Mouse (Mus musculus): ENCODE results near the gene Acadvl.

The Acadvl gene

DNA sequence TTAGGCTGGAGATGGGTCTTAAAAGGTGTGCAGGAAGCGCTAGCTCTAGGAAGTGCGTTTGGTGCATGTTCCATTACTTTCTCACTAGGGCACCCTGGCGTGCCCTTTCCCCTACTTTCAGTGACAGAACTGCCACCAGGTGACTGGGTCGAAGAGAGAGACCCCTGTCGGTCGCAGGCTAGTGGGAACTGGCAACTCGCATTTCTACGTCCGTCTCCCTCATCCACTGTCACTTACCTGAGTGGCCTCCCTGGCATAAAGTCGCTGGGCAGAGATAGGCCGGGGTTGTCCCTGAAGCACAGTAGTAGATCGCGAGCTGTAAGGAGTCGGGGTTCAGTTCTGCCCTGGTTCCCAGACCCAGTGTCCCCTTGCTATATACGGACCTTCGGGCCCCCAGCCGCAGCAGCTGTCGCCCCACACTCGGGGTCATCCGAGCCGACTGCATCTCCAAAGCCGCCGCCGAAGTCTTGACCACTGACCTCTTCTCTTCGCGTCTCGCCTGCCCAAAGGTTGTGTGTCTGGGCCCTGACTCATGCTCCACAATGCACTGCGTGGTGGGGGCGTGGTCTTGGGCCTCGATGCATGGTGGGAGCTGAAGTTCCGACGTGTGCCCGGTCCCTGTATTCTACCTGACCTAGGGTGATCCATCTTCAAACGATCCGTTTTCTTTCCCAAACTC is at the start of gene Acadvl:
TSS of gene Acadvl (minus strand) at position 532 of the 679 bp plus-strand sequence.
- DNase-seq (ENCODE audit: low read depth): peak; percentile 92

DNA sequence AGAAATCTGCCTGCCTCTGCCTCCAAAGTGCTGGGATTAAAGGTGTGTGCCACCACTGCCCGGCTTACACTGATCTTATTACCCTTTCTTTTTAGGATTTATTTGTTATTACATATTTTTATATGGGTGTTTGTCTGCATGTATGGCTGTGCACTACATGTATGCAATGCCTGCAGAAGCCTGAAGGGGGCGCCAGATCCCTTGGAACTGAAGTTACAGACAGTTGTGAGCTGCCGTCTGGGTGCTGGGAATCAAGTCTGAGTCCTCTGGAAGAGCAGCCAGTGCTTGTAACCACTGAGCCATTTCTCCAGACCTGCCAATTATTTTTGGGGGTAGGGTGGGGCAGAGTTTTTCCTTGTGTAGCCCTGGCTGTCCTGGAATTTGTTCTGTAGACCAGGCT is 47.8 kb upstream of the Acadvl start:
- no peak for DNase-seq (ENCODE audit: low read depth)

DNA sequence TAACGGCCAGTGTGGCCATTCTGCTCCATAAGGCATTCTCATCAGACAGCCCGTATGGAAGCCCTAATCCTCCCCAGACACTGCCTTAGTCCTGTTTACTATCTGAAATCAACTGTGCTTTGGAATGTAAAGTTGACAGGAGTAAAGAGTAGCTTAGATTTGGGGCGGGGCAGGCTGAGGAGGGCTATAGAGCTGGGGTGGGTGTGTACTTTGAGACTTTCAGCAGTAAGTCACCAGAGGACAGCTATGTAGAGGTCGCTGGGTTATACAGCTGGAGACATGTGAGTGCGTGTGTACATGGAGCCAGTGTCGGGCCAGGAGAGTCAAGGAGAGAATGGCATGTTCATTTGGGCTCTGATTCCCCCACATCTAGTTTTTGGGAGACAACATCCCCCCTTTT is 44.7 kb upstream of the Acadvl start:
- no peak for DNase-seq (ENCODE audit: low read depth)

DNA sequence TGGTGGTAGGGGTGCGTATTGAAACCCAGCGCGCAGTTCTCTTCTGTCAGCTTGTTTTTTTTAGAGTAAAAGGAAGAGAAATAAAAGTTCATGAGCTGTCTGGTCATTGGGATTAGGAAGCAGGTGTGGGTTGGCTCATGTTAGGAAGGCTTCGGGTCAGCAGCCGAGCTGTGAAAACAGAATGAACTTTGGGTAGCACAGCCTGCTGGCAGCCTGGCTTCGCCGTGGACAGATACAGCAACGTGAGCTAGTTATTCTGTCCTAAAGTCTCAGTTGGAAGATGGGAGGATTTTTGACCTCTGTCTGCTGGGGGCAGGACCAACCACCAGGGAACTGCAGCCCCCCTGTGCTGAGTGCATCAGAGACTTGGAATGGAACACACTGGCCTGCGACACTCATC is 42.6 kb upstream of the Acadvl start:
- DNase-seq (ENCODE audit: low read depth): no peak

DNA sequence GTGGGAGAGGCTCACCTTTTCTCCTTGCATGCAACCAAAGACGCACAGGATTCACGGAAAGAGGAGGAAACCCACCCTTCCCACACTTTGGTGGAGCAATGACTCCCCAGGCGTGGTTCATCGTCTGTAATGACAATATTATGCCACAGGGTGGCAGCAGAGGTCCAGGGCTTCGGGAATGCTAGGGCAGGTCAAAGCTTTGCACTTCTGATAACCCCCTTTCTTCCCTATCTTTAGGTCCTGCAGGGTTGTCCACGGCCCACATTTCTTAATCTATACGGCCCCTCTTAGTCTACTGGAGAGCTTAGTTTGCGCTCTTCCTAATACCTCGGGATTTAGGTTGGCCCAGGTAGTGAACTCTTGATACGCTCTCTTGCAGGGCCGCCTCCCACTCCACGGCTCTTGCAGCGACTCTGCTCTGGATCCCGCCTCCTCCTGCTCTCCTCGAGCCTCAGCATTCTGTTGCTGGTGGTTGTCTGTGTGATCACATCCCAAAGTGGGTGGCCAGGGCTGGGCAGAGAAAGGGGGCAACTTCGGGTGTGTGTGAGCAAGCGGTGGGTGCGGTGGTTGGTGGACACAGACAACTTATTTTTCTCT is 40.5 kb upstream of the Acadvl start:
- DNase-seq (ENCODE audit: low read depth): peak; percentile 87

DNA sequence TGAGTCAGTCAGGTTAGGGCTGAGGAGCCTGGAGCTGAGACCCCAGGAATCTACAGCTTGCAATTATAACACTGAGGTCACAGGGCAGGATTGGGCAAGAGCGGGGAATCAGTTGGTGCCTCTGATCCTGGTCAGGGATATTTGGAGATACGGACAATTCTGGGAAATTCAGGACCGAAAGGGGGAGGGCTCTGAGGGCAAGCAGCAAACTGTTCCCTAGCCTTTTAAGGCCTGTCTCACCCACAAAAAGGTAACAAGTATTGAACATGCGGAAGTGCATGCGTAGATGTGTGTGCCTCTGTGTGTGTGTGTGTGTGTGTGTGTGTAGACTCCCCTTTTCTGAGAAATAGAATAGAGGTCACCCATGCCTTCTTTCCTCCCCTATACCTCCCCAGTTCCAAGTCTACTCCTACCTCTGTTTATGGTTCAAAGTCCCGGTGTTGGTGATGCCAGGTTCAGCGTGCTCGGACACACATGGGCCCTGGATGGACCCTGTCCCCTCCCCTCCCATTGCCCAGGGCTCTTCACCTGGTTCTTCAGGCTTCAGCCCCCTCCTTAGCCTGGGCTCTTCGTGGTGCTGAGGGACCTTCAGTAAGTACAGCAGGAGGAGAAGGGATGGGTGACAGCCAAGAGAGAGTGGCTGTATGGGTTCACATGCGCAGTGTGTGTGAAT is 38.8 kb upstream of the Acadvl start, which contains the start of gene Asgr1:
TSS of gene Asgr1 (plus strand) at position 188 of the 673 bp plus-strand sequence.
- peak; percentile 26 for DNase-seq (ENCODE audit: low read depth)

DNA sequence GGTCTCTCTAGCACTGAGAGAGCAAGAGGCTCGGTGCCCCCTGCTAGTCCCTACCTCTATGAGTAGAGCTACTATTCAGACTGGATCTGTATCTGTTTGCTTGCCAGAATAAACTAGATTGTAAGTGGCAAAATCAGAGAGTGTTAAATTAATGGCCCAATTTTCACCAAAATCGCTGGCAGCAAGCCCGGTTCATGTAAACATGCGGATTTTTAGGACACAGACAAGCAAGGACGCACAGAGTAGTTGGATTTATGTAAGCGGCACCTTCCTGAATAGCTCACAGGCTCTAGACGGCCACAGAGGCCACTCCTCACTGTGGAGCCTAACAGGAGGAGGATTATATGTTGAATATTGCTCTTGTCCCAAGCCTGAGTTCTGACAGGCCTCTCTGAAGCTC is 37.9 kb upstream of the Acadvl start:
- DNase-seq (ENCODE audit: low read depth): peak; percentile 43

DNA sequence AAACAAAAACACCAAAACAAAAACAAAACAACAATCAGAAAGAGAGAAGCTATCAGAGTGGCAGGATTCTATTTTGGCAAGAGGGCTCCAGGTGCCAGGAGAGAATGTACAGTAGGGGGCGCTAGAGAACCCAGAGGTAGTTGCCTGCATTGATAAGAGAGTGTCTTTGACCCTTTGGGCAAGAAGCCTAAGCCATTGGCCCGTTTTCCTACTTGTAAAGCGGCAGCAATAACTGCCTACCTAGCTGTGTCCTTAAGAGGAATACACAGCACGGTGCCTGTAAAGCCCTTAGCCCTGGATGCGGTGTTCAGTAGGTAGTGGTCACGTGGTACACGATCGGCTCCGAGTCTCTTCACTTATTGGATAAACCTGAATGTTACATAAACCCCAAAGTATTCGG is 34.6 kb upstream of the Acadvl start:
- no peak for DNase-seq (ENCODE audit: low read depth)

DNA sequence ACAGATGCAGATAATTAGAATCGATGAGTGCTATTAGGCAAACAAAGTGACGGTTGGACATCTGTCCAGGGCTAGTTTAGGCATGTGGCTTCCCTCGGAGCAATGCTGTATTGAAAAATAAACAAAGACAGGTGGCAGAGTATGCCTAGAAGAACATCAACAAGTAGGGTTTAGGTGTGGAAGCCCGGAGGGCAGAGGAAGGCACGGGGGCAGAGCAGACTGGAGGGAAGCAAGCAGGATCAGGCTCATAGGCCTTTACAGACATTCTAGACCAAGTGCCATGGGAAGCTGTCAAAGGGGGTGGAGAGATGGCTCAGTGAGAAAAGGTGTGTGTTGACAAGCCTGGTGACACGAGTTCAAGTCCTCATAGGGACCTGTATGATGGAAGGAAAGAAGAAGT is 34.2 kb upstream of the Acadvl start:
- DNase-seq (ENCODE audit: low read depth): no peak

DNA sequence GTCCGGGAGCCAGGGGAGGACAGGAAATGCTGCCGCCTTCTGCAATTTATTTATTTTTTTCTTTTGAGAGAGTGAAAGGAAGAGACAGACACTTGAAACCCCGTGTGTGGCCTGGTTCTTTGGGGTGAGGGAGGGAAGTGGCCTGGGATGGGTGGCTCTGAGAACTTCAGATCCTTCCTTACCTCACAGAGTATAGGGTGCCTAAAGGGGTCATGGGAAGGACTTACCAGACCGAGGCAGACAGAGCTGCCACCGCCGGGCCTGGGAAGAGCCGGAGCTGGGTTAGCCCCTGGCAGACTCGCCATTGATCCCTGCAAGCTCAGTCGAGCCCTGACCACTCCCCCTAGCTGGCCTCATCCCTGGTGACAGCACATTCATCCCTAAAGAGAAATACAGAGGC is 30.2 kb upstream of the Acadvl start:
- no peak for DNase-seq (ENCODE audit: low read depth)

DNA sequence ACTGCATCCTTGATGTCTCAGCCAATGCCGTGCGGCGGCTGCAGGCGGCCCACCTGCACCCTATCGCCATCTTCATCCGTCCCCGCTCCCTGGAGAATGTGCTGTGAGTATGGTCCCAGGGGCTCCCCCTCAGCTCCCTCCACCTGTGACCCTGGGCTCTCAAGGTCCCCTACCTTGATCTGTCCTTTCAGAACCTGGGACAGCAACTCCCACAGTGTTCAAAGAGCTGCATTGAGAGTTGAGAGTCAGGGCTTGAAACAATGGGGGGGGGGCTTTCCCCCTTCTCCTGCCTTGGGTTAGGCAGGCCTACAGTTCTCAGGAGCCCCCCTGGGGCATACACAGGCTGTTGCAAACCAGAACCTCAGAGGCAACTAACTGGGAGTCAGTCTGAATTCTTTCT is 28.5 kb upstream of the Acadvl start:
- DNase-seq (ENCODE audit: low read depth): no peak

DNA sequence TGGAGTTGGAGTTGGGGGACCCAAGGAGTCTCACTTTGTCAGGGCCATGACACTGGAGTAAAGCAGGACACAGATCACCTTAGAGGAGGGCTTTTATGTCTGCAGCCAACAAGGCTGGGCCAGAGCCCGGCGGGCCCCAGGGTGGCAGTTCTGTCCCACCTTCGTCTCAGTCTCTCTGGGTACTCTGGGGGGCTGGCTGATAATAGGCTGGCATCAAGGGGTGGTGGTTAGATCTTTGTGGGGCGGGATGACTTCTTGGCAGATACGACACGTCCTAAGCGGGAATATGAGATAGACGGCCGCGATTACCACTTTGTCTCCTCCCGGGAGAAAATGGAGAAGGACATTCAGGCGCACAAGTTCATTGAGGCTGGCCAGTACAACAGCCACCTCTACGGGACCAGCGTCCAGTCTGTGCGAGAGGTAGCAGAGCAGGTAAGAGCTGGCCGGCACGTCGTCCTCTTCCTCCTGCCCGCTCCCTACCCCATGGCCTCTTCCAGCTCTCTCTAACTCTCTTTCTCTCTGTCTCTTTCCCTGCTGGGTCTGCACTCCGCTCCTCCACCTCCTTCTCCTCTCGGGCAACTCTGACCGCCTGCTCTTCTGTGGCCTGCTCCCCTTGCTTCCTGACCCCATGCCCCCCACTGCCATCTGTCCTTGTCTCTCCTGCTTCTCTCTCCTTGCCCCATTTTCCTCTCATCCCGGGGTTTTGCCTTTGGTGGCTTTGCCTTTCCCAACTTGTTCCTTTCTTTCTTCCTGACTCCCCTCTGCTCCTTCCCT is 27.3 kb upstream of the Acadvl start:
- DNase-seq (ENCODE audit: low read depth): no peak

DNA sequence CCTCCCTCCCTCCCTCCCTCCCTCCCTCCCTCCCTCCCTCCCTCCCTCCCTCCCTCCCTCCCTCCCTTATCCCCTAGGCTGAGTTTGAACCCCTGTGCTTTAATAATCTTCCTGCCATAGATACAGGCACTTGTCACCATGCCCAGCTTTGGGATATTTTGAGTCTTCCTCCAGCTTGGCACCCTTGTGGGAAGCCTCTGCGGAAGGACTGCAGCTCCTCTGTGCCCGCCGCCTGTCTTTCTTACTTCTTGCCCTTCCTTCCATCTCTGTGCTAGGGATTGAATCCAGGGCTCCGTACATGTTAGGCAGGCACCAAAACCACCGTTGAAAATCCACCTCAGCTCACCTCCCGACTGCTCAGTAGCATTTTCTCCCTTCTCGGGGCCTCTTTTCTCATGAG is 25.0 kb upstream of the Acadvl start:
- DNase-seq (ENCODE audit: low read depth): no peak

DNA sequence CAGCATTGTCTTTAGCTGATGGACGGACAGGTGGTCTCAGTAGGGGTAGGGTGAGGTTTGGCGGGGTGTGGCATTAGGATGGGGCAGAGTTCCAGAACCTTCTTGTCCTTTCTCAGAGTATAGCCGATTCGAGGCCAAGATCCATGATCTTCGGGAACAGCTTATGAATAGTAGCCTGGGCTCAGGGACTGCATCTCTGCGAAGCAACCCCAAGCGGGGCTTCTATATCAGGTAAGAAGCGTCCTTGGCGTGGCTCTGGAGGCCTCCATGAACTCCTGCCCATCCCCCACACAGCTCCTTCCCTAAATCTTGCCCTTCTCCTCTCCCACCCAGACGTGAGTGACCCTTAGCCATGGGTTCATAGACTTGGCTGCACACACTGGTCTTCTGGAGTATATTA is 24.4 kb upstream of the Acadvl start:
- no peak for DNase-seq (ENCODE audit: low read depth)

DNA sequence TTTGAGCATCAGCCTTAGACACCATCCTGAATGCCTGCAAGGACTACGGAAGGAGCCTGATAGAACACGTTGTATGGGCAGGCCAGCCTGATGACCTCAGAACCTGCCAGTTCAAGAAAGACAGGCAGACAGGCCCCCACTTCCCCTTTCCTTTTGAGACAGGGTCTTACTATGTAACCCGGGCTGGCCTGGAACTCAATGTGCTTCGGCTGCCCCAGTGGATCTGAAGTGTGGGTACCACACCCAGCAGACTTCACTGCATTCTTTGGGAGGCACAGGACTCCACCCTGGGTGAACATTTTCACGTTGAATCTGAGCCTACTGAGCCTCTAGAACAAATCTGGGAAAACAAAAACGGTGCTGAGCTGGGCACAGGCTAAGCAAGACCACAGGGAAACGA is 23.0 kb upstream of the Acadvl start:
- DNase-seq (ENCODE audit: low read depth): no peak

DNA sequence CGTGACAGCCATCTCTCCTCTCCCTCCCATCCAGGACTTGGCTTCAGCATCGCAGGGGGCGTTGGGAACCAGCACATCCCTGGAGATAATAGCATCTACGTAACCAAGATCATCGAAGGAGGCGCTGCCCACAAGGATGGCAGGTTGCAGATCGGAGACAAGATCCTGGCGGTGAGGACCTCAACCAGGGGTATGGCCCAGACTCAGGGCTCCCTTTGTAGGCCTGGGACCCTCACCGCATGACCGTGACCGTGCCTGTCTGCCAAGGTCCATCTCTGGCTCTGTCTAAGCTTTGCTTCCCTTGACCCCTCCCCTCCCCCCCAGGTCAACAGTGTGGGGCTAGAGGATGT is 16.1 kb upstream of the Acadvl start:
- no peak for DNase-seq (ENCODE audit: low read depth)

DNA sequence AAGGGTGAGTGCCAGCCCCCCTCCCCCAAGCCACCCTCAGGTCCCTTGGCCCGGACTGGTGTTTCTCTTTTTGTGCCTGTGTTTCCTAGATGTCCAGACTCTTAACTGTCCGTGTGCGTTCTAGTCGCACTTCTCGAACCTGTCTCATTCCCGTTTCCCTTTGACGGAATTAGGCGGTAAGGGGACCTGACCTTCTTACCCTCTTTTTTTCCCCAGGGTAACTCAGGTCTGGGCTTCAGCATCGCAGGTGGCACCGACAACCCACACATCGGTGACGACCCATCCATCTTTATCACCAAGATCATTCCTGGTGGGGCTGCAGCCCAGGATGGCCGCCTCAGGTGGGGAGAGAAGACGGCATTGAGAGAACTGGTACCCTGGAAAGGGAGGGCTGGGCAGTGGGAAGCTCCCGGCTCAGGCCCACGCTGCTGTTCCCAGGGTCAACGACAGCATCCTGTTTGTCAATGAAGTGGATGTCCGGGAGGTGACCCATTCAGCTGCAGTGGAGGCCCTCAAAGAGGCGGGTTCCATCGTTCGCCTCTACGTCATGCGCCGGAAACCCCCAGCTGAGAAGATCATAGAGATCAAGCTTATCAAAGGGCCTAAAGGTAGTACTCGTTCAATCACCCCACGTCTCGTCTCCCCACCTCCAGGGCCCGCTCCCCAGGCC is 15.6 kb upstream of the Acadvl start:
- DNase-seq (ENCODE audit: low read depth): no peak

DNA sequence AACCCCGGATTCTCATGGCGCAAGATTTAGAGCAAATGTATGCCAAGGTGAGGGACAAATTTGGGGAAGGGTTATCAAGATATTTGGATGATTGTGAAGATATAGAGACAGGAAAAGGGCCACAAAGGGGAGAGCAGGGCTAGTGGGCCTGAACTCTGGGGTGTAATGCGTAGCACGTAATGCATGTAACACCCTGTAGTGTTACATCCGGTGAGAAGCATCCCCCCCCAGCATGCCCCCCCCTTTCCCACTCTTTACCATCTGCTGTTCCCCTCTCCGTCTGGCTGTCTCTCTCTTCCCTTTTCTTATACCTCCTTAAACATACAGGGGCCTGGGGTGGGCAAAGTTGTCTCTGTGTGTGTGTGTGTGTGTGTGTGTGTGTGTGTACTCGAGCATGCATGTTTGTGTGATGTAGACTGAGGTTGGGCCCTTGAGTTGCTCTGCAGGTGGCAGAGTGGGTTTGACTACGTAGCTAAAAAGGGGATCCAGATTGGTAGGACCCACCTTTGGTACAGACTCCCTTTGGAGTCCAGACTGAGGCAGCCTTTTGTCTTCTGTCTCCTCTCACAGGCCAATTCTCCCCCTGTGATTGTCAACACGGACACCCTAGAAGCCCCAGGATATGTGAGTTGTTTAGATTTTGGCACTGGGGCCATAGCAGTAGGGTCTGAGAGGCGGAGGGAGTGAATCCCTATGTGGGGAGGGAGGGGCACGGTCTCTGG is 14.8 kb upstream of the Acadvl start:
- DNase-seq (ENCODE audit: low read depth): no peak

DNA sequence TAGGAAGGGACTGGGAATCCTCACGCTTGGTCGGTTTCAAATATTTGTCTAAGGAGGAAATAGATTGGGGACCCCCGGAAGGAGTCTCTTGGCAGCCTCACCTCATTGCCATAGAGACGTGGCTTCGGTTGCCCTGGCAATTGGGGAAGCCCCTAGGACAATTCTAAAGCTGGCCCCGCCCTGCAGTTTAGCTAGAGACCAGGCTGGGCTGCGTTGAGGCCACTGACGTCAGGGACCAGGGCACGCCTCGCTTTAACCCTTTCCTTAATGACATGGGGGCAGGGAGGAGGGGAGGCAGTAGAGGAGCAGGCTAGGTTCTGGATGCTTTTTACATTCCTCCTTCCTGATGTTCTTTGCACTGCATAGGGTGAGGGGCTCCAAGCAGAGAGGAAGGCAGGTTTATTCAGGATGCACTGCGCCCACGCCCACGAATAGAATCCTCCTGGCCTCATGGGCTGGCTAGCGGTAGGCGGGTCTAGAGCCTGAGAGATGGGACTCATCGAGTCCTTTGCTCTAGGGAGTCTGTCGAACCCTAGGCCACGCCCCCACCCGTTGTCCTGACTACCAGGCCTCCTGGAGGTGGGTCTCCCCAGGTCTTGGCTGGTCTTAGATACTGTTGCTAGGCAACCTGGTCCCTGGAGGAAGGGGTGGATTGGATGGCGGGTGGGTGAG is 14.1 kb upstream of the Acadvl start:
- peak; percentile 90 for DNase-seq (ENCODE audit: low read depth)

DNA sequence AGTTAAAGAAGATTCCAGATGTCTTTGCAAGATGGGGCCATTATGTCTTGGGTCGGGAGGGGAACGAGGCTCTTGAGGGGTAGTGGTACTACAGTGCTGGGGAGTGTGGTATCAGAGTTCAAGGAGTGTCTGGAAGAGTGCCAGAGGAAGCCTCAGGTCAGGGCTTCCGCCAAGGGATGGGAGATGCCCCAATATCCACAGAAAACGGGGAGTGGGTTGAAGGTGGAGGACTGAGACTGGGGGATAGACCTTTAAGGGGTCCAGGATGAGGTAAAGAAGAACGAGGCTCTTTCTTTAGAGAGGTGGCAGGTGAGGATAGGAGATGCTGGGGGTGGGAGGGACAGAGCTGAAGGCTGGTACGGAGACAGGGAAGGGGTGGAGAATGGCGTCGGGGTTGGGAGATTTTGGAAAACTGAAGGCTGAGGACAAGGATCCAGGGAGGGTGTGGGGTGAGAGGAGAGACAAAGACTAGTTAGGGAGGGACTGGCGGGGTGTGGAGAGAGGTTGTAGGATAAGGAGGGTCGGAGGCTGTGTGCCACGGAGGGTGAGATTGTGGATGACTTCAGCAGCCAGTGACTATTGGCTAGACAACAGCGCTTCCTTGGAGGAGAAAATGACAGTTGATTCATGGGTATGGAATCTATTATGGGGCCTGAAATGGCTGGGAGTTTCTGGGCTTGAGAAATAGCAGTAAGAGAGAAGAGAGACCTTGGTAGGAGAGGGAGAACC is 13.4 kb upstream of the Acadvl start:
- peak; percentile 34 for DNase-seq (ENCODE audit: low read depth)
